Mouse (Mus musculus) forebrain, embryonic 16.5 days (tissue): ENCODE measurements around the gene Gpsm1. TPM values are rescaled to one million over a fixed set of nuclear protein-coding genes. Genes with fewer than 3 reads are reported as not detected.

Source experiments
- ATAC-seq: fragments of 200-750 bp; cut with Nextera tagmentation; 2 replicates; pipeline ENCODE4 v1.8.0; 2017; ENCODE audit warnings: mild to moderate bottlenecking, moderate library complexity
- H3K27ac ChIP-seq: fragments of 300-500 bp; sonication (generic); 2 replicates; pipeline ENCODE4 v1.5.1; 2014; ENCODE audit warnings: low read length, control low read depth
- H3K27me3 ChIP-seq: fragments of 300-500 bp; sonication (generic); replicated peaks from 2 replicates; pipeline ENCODE4 v1.6.1; 2014; ENCODE audit warnings: low read length; ENCODE audit not compliant: control insufficient read depth, insufficient read depth
- H3K36me3 ChIP-seq: fragments of 300-500 bp; sonication (generic); 2 replicates; pipeline ENCODE4 v1.6.1; 2014; ENCODE audit not compliant: control insufficient read depth, insufficient read depth
- H3K4me1 ChIP-seq: fragments of 300-500 bp; sonication (generic); replicated peaks from 2 replicates; pipeline ENCODE4 v1.6.1; 2014; ENCODE audit warnings: low read length; ENCODE audit not compliant: control insufficient read depth, insufficient read depth
- H3K4me2 ChIP-seq: fragments of 300-500 bp; sonication (generic); 2 replicates; pipeline ENCODE4 v1.6.1; 2014; ENCODE audit warnings: mild to moderate bottlenecking, low read length, control low read depth
- H3K4me3 ChIP-seq: fragments of 300-500 bp; sonication (generic); replicated peaks from 2 replicates; pipeline ENCODE4 v1.5.1; 2014; ENCODE audit warnings: mild to moderate bottlenecking, low read length, control low read depth
- H3K9ac ChIP-seq: fragments of 300-500 bp; sonication (generic); replicated peaks from 2 replicates; pipeline ENCODE4 v1.6.1; 2014; ENCODE audit warnings: low read depth, low read length, control low read depth
- H3K9me3 ChIP-seq: fragments of 300-500 bp; sonication (generic); 2 replicates; pipeline ENCODE4 v1.6.1; 2016; ENCODE audit warnings: low read length; ENCODE audit not compliant: control insufficient read depth
- WGBS: fragments of 180-500 bp; shearing (Covaris S2); extraction: QIAGEN DNeasy Blood & Tissue Kit; methylation state at CpG from one replicate; pipeline ENCODE4 v1.1.7; 2014; 5-methylcytosine and 5-hydroxymethylcytosine counted together
- polyA plus RNA-seq: library from polyadenylated mRNA; unstranded; fragments of >200 nt; fragmentation: Nextera tagmentation; extraction: Ambion mirVana; gene quantifications from 2 replicates; pipeline ENCODE4 v1.2.1, GENCODE M21; 2015

Gpsm1 gene
- polyA plus RNA-seq, 1 experiment from 2014 or later, result 160 TPM

- Histone ChIP-seq H3K4me3 (no peak overlapping the region), H3K9ac (no peak overlapping the region), H3K27me3 (no peaks in the 10 kb centered on the region), H3K27ac (no peak overlapping the region), H3K9me3 (no peaks in the 10 kb centered on the region), H3K4me1 (no peaks in the 10 kb centered on the region), H3K4me2 (no peak overlapping the region), H3K36me3 (peaks cover 63% of the 10 kb centered on the region)
- WGBS, result 92% methylated on average over 4 of the region's 4 CpGs
- ATAC-seq, result no peak
These were observed 12.5 kb downstream of the Gpsm1 start for GRCm38 (mm10) chr2:26327852-26328251.

GRCm38 (mm10) chr2:26329402-26329801 lies 14.1 kb downstream of the Gpsm1 start:
- Histone ChIP-seq H3K27ac (no peak overlapping the region), H3K4me1 (no peaks in the 10 kb centered on the region), H3K9me3 (no peaks in the 10 kb centered on the region), H3K9ac (no peak overlapping the region), H3K27me3 (no peaks in the 10 kb centered on the region), H3K4me3 (no peak overlapping the region), H3K4me2 (no peak overlapping the region), H3K36me3 (peaks cover 51% of the 10 kb centered on the region)
- ATAC-seq, result peak; percentile 19; the same call in 1 of the 2 replicates
- WGBS, result 51% methylated on average over 8 of the region's 8 CpGs

GRCm38 (mm10) chr2:26330056-26330468 lies 14.7 kb downstream of the Gpsm1 start:
- WGBS, result 91% methylated on average over 4 of the region's 4 CpGs
- no peak overlapping the region for H3K4me2 ChIP-seq
- ATAC-seq, result no peak
- H3K4me3 ChIP-seq, result no peak overlapping the region
- no peaks in the 10 kb centered on the region for H3K9me3 ChIP-seq
- no peaks in the 10 kb centered on the region for H3K27me3 ChIP-seq
- H3K4me1 ChIP-seq, result no peaks in the 10 kb centered on the region
- H3K27ac ChIP-seq, result no peak overlapping the region
- H3K36me3 ChIP-seq, result peaks cover 47% of the 10 kb centered on the region
- no peak overlapping the region for H3K9ac ChIP-seq

- no peaks in the 10 kb centered on the region for H3K27me3 ChIP-seq
- H3K4me3 ChIP-seq, result no peak overlapping the region
- H3K27ac ChIP-seq, result no peak overlapping the region
- H3K4me2 ChIP-seq, result no peak overlapping the region
- no peak overlapping the region for H3K9ac ChIP-seq
- no peaks in the 10 kb centered on the region for H3K4me1 ChIP-seq
- no peak for ATAC-seq
- H3K36me3 ChIP-seq, result peaks cover 42% of the 10 kb centered on the region
- H3K9me3 ChIP-seq, result no peaks in the 10 kb centered on the region
- WGBS, result 77% methylated on average over 6 of the region's 6 CpGs
These were observed 15.4 kb downstream of the Gpsm1 start for GRCm38 (mm10) chr2:26330702-26331101.

GRCm38 (mm10) chr2:26338302-26339203 lies 23.2 kb downstream of the Gpsm1 start:
- Histone ChIP-seq H3K9me3 (no peaks in the 10 kb centered on the region), H3K27me3 (no peaks in the 10 kb centered on the region), H3K9ac (no peak overlapping the region), H3K36me3 (peaks cover 20% of the 10 kb centered on the region), H3K4me2 (no peak overlapping the region), H3K4me3 (no peak overlapping the region), H3K27ac (no peak overlapping the region), H3K4me1 (peaks cover 5% of the 10 kb centered on the region)
- WGBS, result 82% methylated on average over 8 of the region's 13 CpGs
- no peak for ATAC-seq

- Histone ChIP-seq H3K36me3 (peaks cover 20% of the 10 kb centered on the region), H3K4me2 (no peak overlapping the region), H3K27ac (no peak overlapping the region), H3K4me3 (no peak overlapping the region), H3K9ac (no peak overlapping the region), H3K27me3 (no peaks in the 10 kb centered on the region), H3K4me1 (peaks cover 5% of the 10 kb centered on the region), H3K9me3 (no peaks in the 10 kb centered on the region)
- no peak for ATAC-seq
- 85% methylated on average over 5 of the region's 5 CpGs for WGBS
These were observed 23.9 kb downstream of the Gpsm1 start for GRCm38 (mm10) chr2:26339204-26339551.

- H3K4me3 ChIP-seq, result no peak overlapping the region
- H3K27ac ChIP-seq, result no peak overlapping the region
- no peak overlapping the region for H3K9ac ChIP-seq
- no peak for ATAC-seq
- H3K9me3 ChIP-seq, result no peaks in the 10 kb centered on the region
- WGBS, result 93% methylated on average over 2 of the region's 2 CpGs
- peaks cover 37% of the 10 kb centered on the region for H3K36me3 ChIP-seq
- H3K27me3 ChIP-seq, result no peaks in the 10 kb centered on the region
- H3K4me2 ChIP-seq, result no peak overlapping the region
- peaks cover 5% of the 10 kb centered on the region for H3K4me1 ChIP-seq
These were observed 26.2 kb downstream of the Gpsm1 start for GRCm38 (mm10) chr2:26341510-26341981.

- Histone ChIP-seq H3K27ac (no peak overlapping the region), H3K9me3 (no peaks in the 10 kb centered on the region), H3K4me3 (no peak overlapping the region), H3K4me1 (peaks cover 5% of the 10 kb centered on the region), H3K36me3 (peaks cover 41% of the 10 kb centered on the region), H3K9ac (no peak overlapping the region), H3K4me2 (no peak overlapping the region), H3K27me3 (no peaks in the 10 kb centered on the region)
- 60% methylated on average over 10 of the region's 10 CpGs for WGBS
- no peak for ATAC-seq
These were observed 26.7 kb downstream of the Gpsm1 start for GRCm38 (mm10) chr2:26342044-26342443.

- no peak overlapping the region for H3K4me2 ChIP-seq
- 81% methylated on average over 11 of the region's 11 CpGs for WGBS
These were observed 27.5 kb downstream of the Gpsm1 start for GRCm38 (mm10) chr2:26342609-26343490.

More at GRCm38 (mm10) chr2:26342609-26343490, 27.5 kb downstream of the Gpsm1 start:
- H3K27me3 ChIP-seq, result no peaks in the 10 kb centered on the region
- H3K27ac ChIP-seq, result no peak overlapping the region
- H3K36me3 ChIP-seq, result peaks cover 43% of the 10 kb centered on the region
- no peak overlapping the region for H3K9ac ChIP-seq
- H3K4me3 ChIP-seq, result no peak overlapping the region
- no peaks in the 10 kb centered on the region for H3K9me3 ChIP-seq
- ATAC-seq, result no peak
- peaks cover 5% of the 10 kb centered on the region for H3K4me1 ChIP-seq
